Mouse (Mus musculus): ENCODE results near the gene Pgm2l1.

DNA sequence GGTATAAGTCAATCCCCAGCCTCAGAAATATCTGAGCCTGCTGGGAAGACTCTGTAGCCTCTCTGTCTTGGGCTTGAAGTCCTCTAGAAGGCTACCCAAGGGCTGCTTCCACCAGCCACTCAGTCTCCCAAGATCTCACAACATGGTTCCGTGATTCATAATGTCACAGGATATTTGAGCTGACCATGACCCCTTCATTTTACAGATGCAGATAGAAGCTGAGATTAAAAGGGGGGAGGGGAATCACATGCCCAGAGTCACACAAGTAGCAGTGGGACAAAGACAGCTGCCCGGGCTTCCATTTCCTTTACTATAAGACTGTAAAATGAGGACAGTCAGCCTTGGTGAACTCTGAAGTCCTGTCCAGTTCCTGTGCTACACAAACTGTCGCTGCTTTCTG, 45.6 kb upstream of the Pgm2l1 start:
- TF ChIP-seq CTCF (IDR thresholded peaks at IDR 0.05; ENCODE audit: borderline replicate concordance, insufficient read depth, low read depth, low read length): no peak
- TF ChIP-seq POLR2A (IDR thresholded peaks at IDR 0.05; ENCODE audit: borderline replicate concordance, insufficient read depth, low read length): no peak
